Mouse (Mus musculus): ENCODE results near the gene Sacs. TPM values are rescaled to one million over a fixed set of nuclear protein-coding genes. Genes with fewer than 3 reads are reported as not detected.
A peak's percentile ranks its signal among the peaks of the same experiment; 100 is the strongest.

Gene Sacs
- polyA plus RNA-seq (2014; fragmentation: Nextera tagmentation; extraction: Ambion mirVana): 3.1 and 3.5 TPM in 2 replicates

GRCm38 (mm10) chr14:61137994-61138726 is at the start of gene Sacs:
Gene Sacs, plus strand, starts transcription at chr14:61138457.
- no peak within 1 kb of the TSS for H3K27ac ChIP-seq (replicated peaks; ENCODE audit: low read depth, low read length)
- 0 out of 2 replicates have a peak, but pooled peaks cover 3% of the 10 kb centered on the region for H3K4me1 ChIP-seq (ENCODE audit: control insufficient read depth, insufficient read depth, low read length)
- H3K9ac ChIP-seq (ENCODE audit: low read length): peak within 1 kb of the TSS; percentile 70
- peak within 1 kb of the TSS; percentile 40 for H3K4me3 ChIP-seq (ENCODE audit: low read depth, low read length)
- H3K4me2 ChIP-seq (ENCODE audit: low read depth, severe bottlenecking): peak within 1 kb of the TSS; percentile 76
- H3K27me3 ChIP-seq (ENCODE audit: control insufficient read depth, insufficient read depth, low read length): 0 out of 2 replicates have a peak, but pooled peaks cover 4% of the 10 kb centered on the region
- DNase-seq (ENCODE audit: low spot score): peak; percentile 69
- no peaks in the 10 kb centered on the region for H3K9me3 ChIP-seq (ENCODE audit: control insufficient read depth, low read length)
- ATAC-seq (ENCODE audit: insufficient number of reproducible peaks, low FRiP score, low TSS enrichment, low read depth): no peak
- no peaks in the 10 kb centered on the region for H3K36me3 ChIP-seq (ENCODE audit: control insufficient read depth, insufficient read depth, low read length)
- 5% methylated on average over 23 of the region's 23 CpGs for WGBS

GRCm38 (mm10) chr14:61090955-61091354 is 47.3 kb upstream of the Sacs start:
- Histone ChIP-seq H3K9ac (ENCODE audit: low read length) (no peak overlapping the region), H3K4me2 (ENCODE audit: low read depth, severe bottlenecking) (no peak overlapping the region), H3K27me3 (ENCODE audit: control insufficient read depth, insufficient read depth, low read length) (no peaks in the 10 kb centered on the region), H3K4me1 (ENCODE audit: control insufficient read depth, insufficient read depth, low read length) (no peaks in the 10 kb centered on the region), H3K27ac (replicated peaks; ENCODE audit: low read depth, low read length) (no peak overlapping the region), H3K9me3 (ENCODE audit: control insufficient read depth, low read length) (no peaks in the 10 kb centered on the region), H3K36me3 (ENCODE audit: control insufficient read depth, insufficient read depth, low read length) (no peaks in the 10 kb centered on the region), H3K4me3 (ENCODE audit: low read depth, low read length) (no peak overlapping the region)
- no peak for ATAC-seq (ENCODE audit: insufficient number of reproducible peaks, low FRiP score, low TSS enrichment, low read depth)
- WGBS: 85% methylated on average over 5 of the region's 5 CpGs
- no peak for DNase-seq (ENCODE audit: low spot score)

- H3K4me1 ChIP-seq (ENCODE audit: control insufficient read depth, insufficient read depth, low read length): no peaks in the 10 kb centered on the region
- H3K27me3 ChIP-seq (ENCODE audit: control insufficient read depth, insufficient read depth, low read length): no peaks in the 10 kb centered on the region
- no peak overlapping the region for H3K4me3 ChIP-seq (ENCODE audit: low read depth, low read length)
- no peak overlapping the region for H3K9ac ChIP-seq (ENCODE audit: low read length)
- no peaks in the 10 kb centered on the region for H3K36me3 ChIP-seq (ENCODE audit: control insufficient read depth, insufficient read depth, low read length)
- no peak overlapping the region for H3K4me2 ChIP-seq (ENCODE audit: low read depth, severe bottlenecking)
- DNase-seq (ENCODE audit: low spot score) (no peak), ATAC-seq (ENCODE audit: insufficient number of reproducible peaks, low FRiP score, low TSS enrichment, low read depth) (no peak)
- WGBS: 95% methylated on average over 3 of the region's 3 CpGs
- no peaks in the 10 kb centered on the region for H3K9me3 ChIP-seq (ENCODE audit: control insufficient read depth, low read length)
- no peak overlapping the region for H3K27ac ChIP-seq (replicated peaks; ENCODE audit: low read depth, low read length)
These were observed 46.2 kb upstream of the Sacs start for GRCm38 (mm10) chr14:61092073-61092472.

- no peaks in the 10 kb centered on the region for H3K36me3 ChIP-seq (ENCODE audit: control insufficient read depth, insufficient read depth, low read length)
- no peak for ATAC-seq (ENCODE audit: insufficient number of reproducible peaks, low FRiP score, low TSS enrichment, low read depth)
These were observed 40.2 kb upstream of the Sacs start for GRCm38 (mm10) chr14:61097974-61098625.

GRCm38 (mm10) chr14:61100736-61101135 is 37.5 kb upstream of the Sacs start:
- no peak for ATAC-seq (ENCODE audit: insufficient number of reproducible peaks, low FRiP score, low TSS enrichment, low read depth)
- Histone ChIP-seq H3K27me3 (ENCODE audit: control insufficient read depth, insufficient read depth, low read length) (no peaks in the 10 kb centered on the region), H3K36me3 (ENCODE audit: control insufficient read depth, insufficient read depth, low read length) (no peaks in the 10 kb centered on the region), H3K9ac (ENCODE audit: low read length) (no peak overlapping the region), H3K4me1 (ENCODE audit: control insufficient read depth, insufficient read depth, low read length) (no peaks in the 10 kb centered on the region), H3K4me2 (ENCODE audit: low read depth, severe bottlenecking) (no peak overlapping the region), H3K9me3 (ENCODE audit: control insufficient read depth, low read length) (no peaks in the 10 kb centered on the region), H3K4me3 (ENCODE audit: low read depth, low read length) (no peak overlapping the region), H3K27ac (replicated peaks; ENCODE audit: low read depth, low read length) (no peak overlapping the region)
- no peak for DNase-seq (ENCODE audit: low spot score)
- 88% methylated on average over 6 of the region's 6 CpGs for WGBS

More at GRCm38 (mm10) chr14:61097974-61098625, 40.2 kb upstream of the Sacs start:
- Histone ChIP-seq H3K9me3 (ENCODE audit: control insufficient read depth, low read length) (no peaks in the 10 kb centered on the region), H3K9ac (ENCODE audit: low read length) (no peak overlapping the region), H3K27me3 (ENCODE audit: control insufficient read depth, insufficient read depth, low read length) (no peaks in the 10 kb centered on the region), H3K4me1 (ENCODE audit: control insufficient read depth, insufficient read depth, low read length) (no peaks in the 10 kb centered on the region), H3K4me3 (ENCODE audit: low read depth, low read length) (no peak overlapping the region), H3K4me2 (ENCODE audit: low read depth, severe bottlenecking) (no peak overlapping the region), H3K27ac (replicated peaks; ENCODE audit: low read depth, low read length) (no peak overlapping the region)
- WGBS: 90% methylated on average over 12 of the region's 12 CpGs
- no peak for DNase-seq (ENCODE audit: low spot score)

GRCm38 (mm10) chr14:61106404-61106803 is 31.9 kb upstream of the Sacs start:
- no peak for ATAC-seq (ENCODE audit: insufficient number of reproducible peaks, low FRiP score, low TSS enrichment, low read depth)
- 82% methylated on average over 8 of the region's 8 CpGs for WGBS
- no peak overlapping the region for H3K27ac ChIP-seq (replicated peaks; ENCODE audit: low read depth, low read length)
- no peak for DNase-seq (ENCODE audit: low spot score)
- H3K4me1 ChIP-seq (ENCODE audit: control insufficient read depth, insufficient read depth, low read length): no peaks in the 10 kb centered on the region
- H3K9me3 ChIP-seq (ENCODE audit: control insufficient read depth, low read length): no peaks in the 10 kb centered on the region
- H3K4me2 ChIP-seq (ENCODE audit: low read depth, severe bottlenecking): no peak overlapping the region
- no peaks in the 10 kb centered on the region; the same call in 1 of the 2 replicates for H3K27me3 ChIP-seq (ENCODE audit: control insufficient read depth, insufficient read depth, low read length)
- no peak overlapping the region for H3K4me3 ChIP-seq (ENCODE audit: low read depth, low read length)
- no peak overlapping the region for H3K9ac ChIP-seq (ENCODE audit: low read length)
- H3K36me3 ChIP-seq (ENCODE audit: control insufficient read depth, insufficient read depth, low read length): no peaks in the 10 kb centered on the region

GRCm38 (mm10) chr14:61108625-61109024 is 29.6 kb upstream of the Sacs start:
- H3K36me3 ChIP-seq (ENCODE audit: control insufficient read depth, insufficient read depth, low read length): no peaks in the 10 kb centered on the region
- ATAC-seq (ENCODE audit: insufficient number of reproducible peaks, low FRiP score, low TSS enrichment, low read depth): no peak
- no peak for DNase-seq (ENCODE audit: low spot score)
- H3K9ac ChIP-seq (ENCODE audit: low read length): no peak overlapping the region
- H3K27ac ChIP-seq (replicated peaks; ENCODE audit: low read depth, low read length): no peak overlapping the region
- no peaks in the 10 kb centered on the region for H3K4me1 ChIP-seq (ENCODE audit: control insufficient read depth, insufficient read depth, low read length)
- no peaks in the 10 kb centered on the region; the same call in 1 of the 2 replicates for H3K27me3 ChIP-seq (ENCODE audit: control insufficient read depth, insufficient read depth, low read length)
- no peak overlapping the region for H3K4me3 ChIP-seq (ENCODE audit: low read depth, low read length)
- no peak overlapping the region for H3K4me2 ChIP-seq (ENCODE audit: low read depth, severe bottlenecking)
- 83% methylated on average over 2 of the region's 2 CpGs for WGBS
- no peaks in the 10 kb centered on the region for H3K9me3 ChIP-seq (ENCODE audit: control insufficient read depth, low read length)

- Histone ChIP-seq H3K36me3 (ENCODE audit: control insufficient read depth, insufficient read depth, low read length) (no peaks in the 10 kb centered on the region), H3K4me1 (ENCODE audit: control insufficient read depth, insufficient read depth, low read length) (no peaks in the 10 kb centered on the region), H3K27ac (replicated peaks; ENCODE audit: low read depth, low read length) (no peak overlapping the region), H3K27me3 (ENCODE audit: control insufficient read depth, insufficient read depth, low read length) (no peaks in the 10 kb centered on the region; the same call in 1 of the 2 replicates), H3K9me3 (ENCODE audit: control insufficient read depth, low read length) (no peaks in the 10 kb centered on the region), H3K4me3 (ENCODE audit: low read depth, low read length) (no peak overlapping the region), H3K9ac (ENCODE audit: low read length) (no peak overlapping the region), H3K4me2 (ENCODE audit: low read depth, severe bottlenecking) (no peak overlapping the region)
- no peak for ATAC-seq (ENCODE audit: insufficient number of reproducible peaks, low FRiP score, low TSS enrichment, low read depth)
- peak; percentile 90 for DNase-seq (ENCODE audit: low spot score)
- 5% methylated on average over 11 of the region's 11 CpGs for WGBS
These were observed 25.9 kb upstream of the Sacs start for GRCm38 (mm10) chr14:61112404-61112803.

Measured in limb, embryonic 11.5 days (tissue).